Mouse (Mus musculus) forelimb bud, embryonic 11.5 days (tissue): ENCODE measurements around the gene Phpt1.

ENCODE experiments used
- DNase-seq: peaks from one replicate; pipeline ENCODE4 v3.0.0-alpha.2; 2012; ENCODE audit warnings: low read depth, low spot score

Gene Phpt1

GRCm38 (mm10) chr2:25574579-25575431, at the start of gene Phpt1, which contains the start of gene Mamdc4:
Gene Phpt1, minus strand, starts transcription at chr2:25575224.
Gene Mamdc4, minus strand, starts transcription at chr2:25574845.
- peak; percentile 97 for DNase-seq

GRCm38 (mm10) chr2:25621229-25622200, 46.5 kb upstream of the Phpt1 start, which contains the start of gene Tmem141:
Gene Tmem141, minus strand, starts transcription at chr2:25622005.
- peak; percentile 77 for DNase-seq

- DNase-seq: no peak
Observed at GRCm38 (mm10) chr2:25620852-25621228, 45.8 kb upstream of the Phpt1 start.

GRCm38 (mm10) chr2:25620386-25620785, 45.4 kb upstream of the Phpt1 start:
- DNase-seq: no peak

- no peak for DNase-seq
Observed at GRCm38 (mm10) chr2:25617578-25617977, 42.6 kb upstream of the Phpt1 start, which contains the start of gene Ccdc183. Gene Ccdc183, minus strand, starts transcription at chr2:25617678.

DNA sequence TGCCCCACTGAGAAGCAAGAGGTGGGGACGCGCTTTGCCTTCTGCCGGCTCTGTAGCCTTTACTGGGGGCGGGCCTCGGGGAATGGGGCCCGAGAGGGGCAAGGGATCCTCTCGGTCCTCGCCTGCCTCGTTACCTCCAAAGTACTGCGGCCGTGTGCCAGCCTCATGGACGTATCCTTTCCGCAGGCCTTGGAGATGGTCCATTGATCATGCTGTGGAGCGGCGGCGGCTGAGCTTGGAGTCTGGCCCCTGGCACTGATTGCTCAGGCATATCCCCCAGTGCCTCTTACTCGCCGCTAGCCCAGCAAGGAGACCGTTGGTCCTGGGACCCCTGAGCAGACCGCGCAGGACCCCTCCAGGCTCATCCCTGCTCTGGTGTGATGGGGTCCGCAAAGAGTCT, 41.4 kb upstream of the Phpt1 start:
- no peak for DNase-seq

DNA sequence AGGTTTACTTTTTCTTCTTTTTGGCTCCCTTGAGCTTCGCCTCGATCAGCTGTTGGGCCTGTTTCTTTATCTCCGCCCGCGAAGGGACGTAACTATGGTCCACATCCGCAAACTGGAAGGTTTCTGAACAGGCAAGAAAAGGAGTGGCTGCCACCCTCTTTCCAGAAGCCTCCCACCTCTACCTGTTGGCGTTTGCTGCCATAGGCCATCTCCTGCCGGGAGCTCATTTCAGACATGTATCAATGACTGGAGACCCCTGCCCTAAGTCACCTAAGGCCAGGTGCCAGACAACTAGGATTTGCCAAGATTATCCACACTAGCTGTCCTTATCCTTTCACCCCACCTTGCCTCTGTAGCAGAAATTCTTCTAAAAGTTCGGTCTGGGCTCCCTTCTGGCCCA, 33.6 kb upstream of the Phpt1 start:
- no peak for DNase-seq

DNA sequence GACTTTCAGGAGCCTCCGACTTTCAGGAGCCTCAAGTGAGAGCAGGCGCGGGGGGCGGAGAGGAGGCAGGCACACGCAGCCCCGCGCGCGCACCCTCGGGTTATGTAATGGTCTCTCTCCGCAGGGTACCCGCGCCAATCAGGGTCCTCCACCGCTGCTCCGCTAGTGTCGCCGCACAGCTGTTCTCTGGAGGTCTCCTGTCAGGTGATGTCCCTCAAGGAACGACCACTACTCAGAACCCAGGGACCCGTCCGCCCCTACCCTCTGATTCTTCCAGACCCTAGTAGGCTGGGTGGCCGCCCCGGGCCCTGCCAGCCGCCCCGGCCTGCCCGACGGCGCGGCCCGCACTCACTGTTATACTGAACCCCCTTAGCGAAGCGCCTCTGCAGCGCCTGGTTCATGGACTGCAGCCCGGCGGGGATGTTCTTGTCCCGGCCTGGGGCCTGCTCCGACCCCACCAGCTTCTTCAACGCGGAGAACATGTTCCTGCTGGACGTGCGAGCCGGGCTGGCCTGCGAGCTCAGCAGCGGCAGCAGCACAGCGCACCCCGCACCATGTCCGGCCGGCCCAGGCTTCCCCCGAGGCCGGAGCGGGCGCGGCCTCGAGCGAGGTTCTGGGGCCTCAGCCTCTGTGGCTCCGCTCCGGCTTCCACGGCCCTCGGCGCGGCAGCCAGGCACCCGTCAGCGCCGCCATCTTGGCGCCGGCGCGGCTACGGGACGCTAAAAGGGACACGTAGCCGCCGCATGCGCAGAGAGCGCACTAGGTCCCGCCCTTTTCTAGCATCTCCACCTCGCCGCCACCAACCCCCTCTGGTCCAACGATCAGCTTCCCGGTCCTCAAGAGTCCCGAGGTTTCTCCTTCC, 33.0 kb upstream of the Phpt1 start, which contains the start of gene Rabl6:
Gene Rabl6, minus strand, starts transcription at position 761 of the 862 bp plus-strand sequence.
- peak; percentile 91 for DNase-seq

- DNase-seq: no peak
Observed at GRCm38 (mm10) chr2:25602526-25602925, 27.5 kb upstream of the Phpt1 start.

GRCm38 (mm10) chr2:25600037-25600436, 25.0 kb upstream of the Phpt1 start:
- DNase-seq: no peak

GRCm38 (mm10) chr2:25598749-25599148, 23.7 kb upstream of the Phpt1 start:
- no peak for DNase-seq

GRCm38 (mm10) chr2:25596765-25597510, 21.9 kb upstream of the Phpt1 start:
- DNase-seq: no peak

DNA sequence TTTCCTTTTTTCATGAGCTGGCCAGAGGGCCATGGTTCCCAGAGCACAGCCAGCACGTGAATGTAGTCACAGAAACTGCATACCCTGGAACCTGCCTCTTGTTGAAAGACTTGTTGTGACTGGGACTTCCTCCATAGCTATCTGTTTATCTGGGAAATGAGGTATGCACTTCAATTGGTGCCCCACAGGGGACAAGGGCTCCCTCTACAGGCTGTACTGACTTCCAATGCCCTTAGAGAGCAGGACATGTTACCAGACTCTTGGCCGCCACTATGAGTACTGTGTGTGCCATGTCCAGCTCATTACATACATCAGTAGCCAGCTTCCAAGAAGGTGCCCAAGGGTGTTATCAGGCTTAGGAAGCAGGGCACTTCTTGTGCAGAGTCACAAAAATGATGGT, 16.8 kb upstream of the Phpt1 start:
- DNase-seq: no peak

GRCm38 (mm10) chr2:25588227-25588907, 13.3 kb upstream of the Phpt1 start:
- no peak for DNase-seq

DNA sequence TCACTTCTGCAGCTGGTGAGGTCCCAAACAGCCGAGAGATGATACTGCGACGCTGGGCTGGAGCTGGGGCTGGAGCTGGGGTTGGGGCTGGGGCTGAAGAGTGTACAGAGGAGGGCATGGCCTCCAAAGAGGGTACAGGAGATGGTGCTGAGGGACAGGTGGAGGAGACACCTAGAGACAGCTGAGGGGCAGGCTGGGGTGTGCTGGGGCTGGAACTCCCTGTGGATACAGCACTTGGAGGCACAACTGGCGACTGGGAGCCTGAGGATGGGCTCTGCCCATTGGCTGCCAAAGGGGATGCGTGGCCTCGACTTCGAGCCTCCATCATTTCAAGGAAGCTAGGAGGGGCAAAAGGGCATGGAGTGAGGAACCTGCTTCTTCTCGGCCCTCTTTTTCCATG, 12.3 kb upstream of the Phpt1 start:
- DNase-seq: no peak

- no peak for DNase-seq
Observed at GRCm38 (mm10) chr2:25585601-25586000, 10.6 kb upstream of the Phpt1 start.

DNA sequence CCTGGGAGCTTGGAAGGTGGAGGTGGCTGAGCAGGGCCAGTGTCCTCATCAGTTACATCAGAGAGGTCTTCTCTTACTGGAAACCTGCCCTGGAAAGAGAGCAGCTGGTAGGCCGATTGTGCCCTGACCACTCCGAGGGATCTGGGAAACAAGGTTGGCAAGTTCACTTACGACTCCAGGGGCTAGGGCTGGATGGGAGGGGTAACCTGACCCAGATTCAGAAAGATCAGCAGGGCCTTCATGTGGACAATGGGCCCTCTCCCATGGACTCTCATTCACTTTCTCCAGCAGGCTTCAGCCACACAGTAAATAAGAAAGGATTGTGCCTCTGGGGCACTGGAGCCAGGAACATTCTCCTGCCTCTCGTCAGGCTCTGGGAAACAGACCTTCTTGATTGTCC, 9.8 kb upstream of the Phpt1 start:
- no peak for DNase-seq

- DNase-seq: no peak
Observed at GRCm38 (mm10) chr2:25584152-25584551, 9.1 kb upstream of the Phpt1 start.

GRCm38 (mm10) chr2:25583571-25583970, 8.5 kb upstream of the Phpt1 start:
- no peak for DNase-seq

DNA sequence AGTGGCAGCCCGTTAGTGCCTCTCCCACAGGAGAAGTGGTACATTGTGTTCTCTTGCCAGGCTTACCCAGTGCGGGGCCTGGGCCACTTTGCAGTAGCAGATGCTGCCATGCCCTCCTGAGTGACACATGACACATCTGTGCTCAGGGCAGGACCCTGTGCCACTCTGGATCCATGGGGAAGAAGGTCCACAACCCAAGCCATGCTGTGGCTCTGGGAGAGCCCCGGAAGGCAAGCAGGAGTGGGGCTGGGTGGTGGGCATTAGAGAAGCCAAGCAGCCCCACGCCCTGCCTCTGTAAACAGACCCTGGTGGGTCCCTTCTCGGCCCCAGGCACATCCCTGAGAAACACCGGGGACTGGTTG, 8.1 kb upstream of the Phpt1 start:
- no peak for DNase-seq
